Mouse (Mus musculus) ES-Bruce4 (cell line): ENCODE results near the gene Slc9a7.

Experiments
- CTCF ChIP-seq: IDR thresholded peaks from one replicate; pipeline ENCODE4 v1.8.1; 2011; ENCODE audit warnings: low read depth, low read length
- EP300 ChIP-seq: IDR thresholded peaks from 2 replicates; pipeline ENCODE4 v1.6.1; 2011; ENCODE audit warnings: low read depth, low read length; ENCODE audit not compliant: insufficient read depth
- POLR2A ChIP-seq: IDR thresholded peaks from one replicate; pipeline ENCODE4 v1.8.1; 2011; ENCODE audit warnings: low read length; ENCODE audit not compliant: insufficient read depth

DNA sequence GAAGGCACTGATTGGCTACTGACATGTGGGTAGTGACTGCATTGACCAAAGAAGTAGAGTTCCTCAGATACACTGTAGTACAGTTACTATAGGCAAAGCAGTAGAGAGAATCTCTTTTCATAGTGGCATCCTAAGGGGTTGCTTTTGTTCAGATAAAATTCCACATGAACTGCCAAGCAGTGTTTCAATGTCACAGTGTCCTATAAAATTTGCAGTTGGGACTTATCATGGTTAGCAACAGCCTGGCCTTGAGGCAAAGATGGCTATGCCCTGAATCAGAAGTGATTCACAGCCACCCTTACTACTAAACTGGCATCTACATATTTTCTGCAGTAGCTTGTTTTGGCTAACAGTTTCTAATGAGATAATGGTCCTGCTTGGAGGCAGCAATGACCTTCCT, 11.7 kb upstream of the Slc9a7 start:
- no peak for TF ChIP-seq POLR2A
- TF ChIP-seq EP300, result no peak
- no peak for TF ChIP-seq CTCF
